Mouse (Mus musculus): ENCODE measurements at regions not wholly inside any gene's neighbourhood (a gene's known extent, or its start where the extent isn't known, plus 50 kb on each side); places are given as distances from the start of the nearest gene placed in this dataset.

GRCm38 (mm10) chr10:44997184-44997905, 69.7 kb upstream of the Prep start:
- no peak for TF ChIP-seq ZC3H11A (IDR thresholded peaks at IDR 0.05; ENCODE audit: low read depth, low read length)
- no peak for TF ChIP-seq BHLHE40 (IDR thresholded peaks at IDR 0.05; ENCODE audit: borderline replicate concordance, low read depth, low read length)
- TF ChIP-seq CTCF (IDR thresholded peaks at IDR 0.05 in 2 of 3, conservative IDR thresholded peaks at IDR 0.05 in 1 of 3; ENCODE audit: control insufficient read depth in 1 of 3, insufficient read depth in 1 of 3, low read depth in 2 of 3, low read length in 3 of 3, poor library complexity in 1 of 3, severe bottlenecking in 1 of 3) = no peak
- no peak for TF ChIP-seq MYC (IDR thresholded peaks at IDR 0.05; ENCODE audit: low read depth, low read length)
- TF ChIP-seq RAD21 (IDR thresholded peaks at IDR 0.05; ENCODE audit: low read depth, low read length) = no peak
- TF ChIP-seq JUND (IDR thresholded peaks at IDR 0.05; ENCODE audit: low read depth, low read length) = no peak
- no peak for TF ChIP-seq TBP (IDR thresholded peaks at IDR 0.05; ENCODE audit: low read depth, low read length)
- TF ChIP-seq HCFC1 (IDR thresholded peaks at IDR 0.05; ENCODE audit: low read depth, low read length) = no peak

All from MEL (cell line).